Mouse (Mus musculus): ENCODE measurements around the gene Retsat.

Retsat gene

DNA sequence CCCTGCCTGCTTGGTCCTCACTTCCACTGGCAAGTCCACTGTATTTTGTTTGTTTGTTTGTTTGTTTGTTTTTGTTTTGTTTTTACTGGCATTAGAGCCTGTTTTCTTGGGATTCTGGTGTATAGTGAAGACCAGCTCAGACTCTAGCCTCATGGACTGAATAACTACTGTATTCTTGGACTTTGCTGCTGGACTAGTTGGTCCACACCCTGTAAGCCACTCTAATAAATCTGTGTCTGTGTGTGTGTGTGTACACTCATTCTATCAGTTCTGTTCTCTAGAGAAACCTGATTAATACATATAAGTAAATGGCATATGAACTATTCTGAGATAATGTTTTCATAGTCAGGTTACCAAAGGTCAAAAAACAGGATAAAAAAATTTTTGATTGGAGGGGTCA is 8.2 kb upstream of the Retsat start:
- DNase-seq (ENCODE audit: low read depth), result no peak

DNA sequence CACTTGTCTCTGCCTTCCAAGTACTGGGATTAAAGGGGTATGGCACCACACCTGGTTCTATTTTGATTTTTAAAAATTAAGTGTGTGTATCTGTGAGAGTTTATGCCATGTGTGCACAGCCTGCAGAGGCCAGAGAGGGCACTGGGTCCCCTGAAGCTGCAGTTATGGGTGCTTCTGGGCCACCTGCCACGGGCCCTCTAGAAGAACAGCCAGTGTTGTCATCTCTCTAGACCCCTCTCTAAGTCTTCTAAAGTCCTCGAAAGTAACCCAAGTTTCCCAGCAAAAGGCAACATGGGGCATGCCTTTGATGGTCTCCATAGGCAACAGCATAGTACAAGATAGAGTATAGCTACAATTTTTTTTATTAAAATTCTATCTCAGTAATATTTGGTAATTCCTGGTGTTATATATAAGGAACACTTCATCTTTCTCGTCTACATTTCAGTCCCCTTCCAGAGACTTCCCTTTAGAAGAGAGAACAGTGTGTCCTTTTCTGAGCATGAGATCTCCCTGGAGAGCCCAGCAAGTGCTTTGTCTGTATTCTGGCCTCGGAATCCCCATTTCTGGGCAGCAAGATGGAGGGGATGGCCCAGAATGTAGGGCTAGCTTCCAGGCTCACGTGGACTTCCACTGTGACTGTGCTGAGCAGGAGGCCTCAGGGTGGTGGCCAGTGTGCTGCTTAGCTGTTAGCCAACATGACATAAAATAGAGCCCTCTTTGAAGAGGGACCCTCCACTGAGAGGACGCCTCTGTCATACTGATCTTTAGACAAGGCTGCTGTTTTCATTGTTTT is 5.1 kb upstream of the Retsat start:
- no peak for DNase-seq (ENCODE audit: low read depth)

DNA sequence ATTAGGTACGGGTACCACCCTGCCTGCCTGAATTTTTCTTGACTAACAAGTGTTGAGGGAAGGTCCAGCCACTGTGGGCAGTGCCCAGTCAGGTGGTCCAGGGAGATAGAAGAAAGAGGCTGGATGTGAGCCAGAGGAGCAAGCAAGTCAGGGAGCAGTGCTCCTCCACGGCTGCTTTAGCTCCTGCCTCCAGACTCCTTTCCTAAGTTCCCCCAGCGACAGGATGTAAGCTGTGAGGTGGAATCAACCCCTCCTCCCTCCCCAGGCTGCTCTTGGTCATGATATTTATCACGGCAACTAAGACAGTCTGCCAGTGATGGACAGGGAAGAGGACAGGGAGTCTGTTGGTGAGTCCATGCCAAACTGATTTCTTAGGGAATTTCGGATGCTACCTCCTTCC is 4.4 kb upstream of the Retsat start:
- DNase-seq (ENCODE audit: low read depth), result no peak

DNA sequence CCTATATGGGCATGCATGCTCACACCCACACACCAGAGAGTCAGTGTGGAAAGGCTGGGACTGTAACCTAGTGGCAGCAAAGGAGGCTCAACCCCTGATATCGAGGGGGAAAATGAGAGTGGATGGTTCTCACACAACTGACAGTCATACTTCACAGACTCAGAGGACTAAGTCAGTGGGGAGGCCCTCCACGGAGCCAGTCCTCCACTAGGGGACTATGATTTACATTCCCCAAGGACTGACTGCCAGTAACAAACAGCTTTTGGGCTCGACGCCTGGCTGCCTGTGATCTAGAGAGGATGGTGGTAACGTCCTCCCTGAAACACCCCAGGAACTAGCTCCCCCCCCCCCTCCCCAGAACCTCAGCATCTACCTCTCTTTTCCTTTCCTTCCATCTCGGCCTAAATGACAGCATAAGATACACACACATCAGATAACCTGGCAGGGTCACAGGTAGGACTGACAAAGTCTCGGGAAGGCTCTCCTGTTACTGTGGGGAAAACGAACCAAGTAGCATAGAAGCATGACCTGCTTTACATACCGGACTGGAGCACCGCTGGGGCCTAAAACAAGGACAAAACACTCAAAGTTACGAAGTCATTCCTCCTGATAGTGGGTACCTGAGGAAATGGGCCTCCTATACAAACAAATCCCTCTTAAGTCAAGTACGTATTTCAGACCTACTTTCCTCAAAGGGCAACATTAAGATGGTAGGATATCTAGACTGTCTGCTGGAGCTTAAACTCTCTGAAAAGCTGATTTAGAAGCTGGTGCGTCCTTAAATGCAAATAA is 996 bp upstream of the Retsat start:
- DNase-seq (ENCODE audit: low read depth), result no peak

DNA sequence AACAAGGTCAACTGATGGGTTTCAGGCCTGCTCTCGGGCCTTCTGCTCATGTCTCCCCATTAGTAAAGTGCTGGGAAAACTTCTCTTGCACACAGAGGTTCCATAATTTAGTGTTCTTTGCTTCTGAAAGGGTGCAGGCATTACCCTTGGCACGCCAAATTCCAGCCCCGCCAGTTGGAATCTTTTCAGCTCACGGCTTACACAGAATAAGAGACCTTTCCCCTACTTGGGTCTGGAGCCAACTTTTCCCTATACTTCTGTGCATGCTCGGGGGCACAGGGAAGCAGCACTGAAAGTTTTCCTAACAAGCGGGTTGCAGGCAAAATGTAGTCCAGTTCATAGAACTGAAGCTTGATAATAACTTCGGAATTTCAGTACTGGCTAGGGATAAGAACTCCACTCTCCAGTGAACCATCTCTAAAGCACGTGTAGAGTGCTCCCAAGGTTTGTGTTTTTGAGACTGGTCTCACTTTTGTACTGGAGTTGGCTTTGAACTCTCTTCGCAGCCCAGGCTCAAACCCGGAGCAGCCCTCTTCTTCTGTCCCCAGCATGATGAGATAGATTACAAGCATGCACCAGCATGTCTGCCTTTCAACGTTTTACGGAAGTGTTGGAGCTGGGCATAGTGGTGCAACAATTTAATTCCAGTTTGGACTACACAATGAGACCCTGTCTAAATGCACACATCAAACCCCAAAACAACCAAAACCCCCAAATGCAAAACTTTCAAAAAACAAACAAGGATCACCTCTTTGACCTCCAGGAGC is 699 bp downstream of the Retsat start:
- no peak for DNase-seq (ENCODE audit: low read depth)

DNA sequence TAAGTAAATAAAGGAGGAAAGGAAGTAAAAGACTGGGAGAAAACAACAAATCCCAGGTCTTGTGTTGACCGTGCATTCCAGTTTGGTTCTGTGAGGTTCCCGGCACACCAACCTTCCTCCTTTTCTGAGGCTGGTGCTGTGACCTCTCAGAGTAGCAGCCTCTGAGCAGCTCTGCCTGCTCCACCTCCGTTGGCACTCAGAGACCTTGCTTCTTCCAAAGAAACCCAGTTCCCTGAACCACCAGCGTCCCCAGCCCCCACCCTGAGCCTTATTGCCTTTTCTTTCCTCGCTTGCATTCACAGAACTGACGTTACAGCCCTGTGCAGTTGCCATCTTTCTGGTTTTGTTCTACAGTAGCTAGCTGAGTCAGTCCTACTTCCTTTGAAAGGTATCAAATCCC is 1.9 kb downstream of the Retsat start:
- DNase-seq (ENCODE audit: low read depth), result no peak

DNA sequence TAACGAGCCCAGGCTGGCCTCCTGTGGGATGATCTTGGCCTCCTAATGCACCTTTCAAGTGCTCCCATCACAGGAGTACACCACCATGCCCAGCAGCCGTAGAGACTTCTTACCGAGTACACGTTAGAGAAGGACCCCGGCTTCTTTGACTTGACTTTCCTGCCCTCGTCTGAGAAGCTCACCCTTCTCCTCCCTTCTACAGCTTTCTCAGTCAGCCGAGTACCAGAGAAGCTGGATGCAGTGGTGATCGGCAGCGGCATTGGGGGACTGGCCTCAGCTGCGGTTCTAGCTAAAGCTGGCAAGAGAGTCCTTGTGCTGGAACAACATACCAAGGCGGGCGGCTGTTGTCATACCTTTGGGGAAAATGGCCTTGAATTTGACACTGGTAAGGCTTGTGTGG is 2.5 kb downstream of the Retsat start:
- no peak for DNase-seq (ENCODE audit: low read depth)

DNA sequence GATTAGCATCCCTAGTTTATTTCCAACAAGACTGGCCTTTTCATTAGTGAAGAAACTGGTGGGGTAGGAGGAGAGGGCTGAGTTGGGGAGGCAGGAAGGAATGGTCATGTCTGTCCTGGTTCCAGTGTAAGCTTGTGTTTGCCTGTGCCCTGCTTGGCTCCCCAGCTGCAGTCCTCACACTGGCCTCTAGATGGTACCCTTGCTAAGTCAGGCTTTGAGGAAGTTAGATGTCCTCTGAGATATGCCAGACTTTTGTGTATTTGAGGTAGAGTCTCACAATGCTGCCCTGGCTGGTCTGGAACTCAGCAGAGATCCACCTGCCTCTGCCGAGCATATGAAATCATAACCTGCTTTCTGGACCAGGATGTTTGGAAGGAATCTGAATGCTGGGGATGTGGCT is 3.5 kb downstream of the Retsat start:
- peak; percentile 90 for DNase-seq (ENCODE audit: low read depth)

DNA sequence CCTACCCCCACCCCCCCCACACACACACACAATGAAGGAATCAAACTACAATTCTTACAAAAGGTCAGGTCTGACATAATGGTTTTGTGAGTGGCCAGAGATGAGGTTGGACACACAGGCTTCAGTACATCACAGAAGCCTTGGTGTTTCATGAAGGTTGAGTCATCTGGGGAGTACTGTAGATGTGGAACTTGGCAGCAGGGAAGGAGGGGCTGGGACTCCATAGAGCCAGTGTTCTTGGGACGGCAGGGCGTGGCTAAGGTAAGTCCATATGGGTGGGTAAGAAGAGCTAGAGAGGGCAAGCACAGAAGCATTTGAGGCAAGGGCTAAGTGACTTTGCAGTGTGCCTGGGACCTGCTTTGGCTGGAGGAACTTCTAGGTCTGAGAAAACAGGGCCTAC is 5.8 kb downstream of the Retsat start:
- DNase-seq (ENCODE audit: low read depth), result no peak

DNA sequence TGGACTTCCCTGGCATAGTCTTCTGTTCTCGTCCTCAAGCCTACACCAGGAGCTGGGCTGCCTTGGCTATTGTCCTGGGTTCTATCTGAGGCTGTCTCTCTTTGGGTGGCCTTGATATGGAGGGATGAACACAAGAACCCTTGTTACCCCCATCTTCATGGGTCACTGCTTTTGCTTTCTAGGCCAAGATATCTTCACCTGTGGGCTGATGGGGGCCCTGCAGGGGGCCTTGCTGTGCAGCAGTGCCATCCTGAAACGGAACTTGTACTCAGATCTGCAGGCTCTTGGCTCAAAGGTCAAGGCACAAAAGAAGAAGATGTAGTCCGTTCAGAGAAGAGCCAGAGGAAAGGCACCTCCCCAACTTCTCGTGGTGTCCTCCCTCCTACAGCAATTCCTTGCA is 8.8 kb downstream of the Retsat start:
- no peak for DNase-seq (ENCODE audit: low read depth)

DNA sequence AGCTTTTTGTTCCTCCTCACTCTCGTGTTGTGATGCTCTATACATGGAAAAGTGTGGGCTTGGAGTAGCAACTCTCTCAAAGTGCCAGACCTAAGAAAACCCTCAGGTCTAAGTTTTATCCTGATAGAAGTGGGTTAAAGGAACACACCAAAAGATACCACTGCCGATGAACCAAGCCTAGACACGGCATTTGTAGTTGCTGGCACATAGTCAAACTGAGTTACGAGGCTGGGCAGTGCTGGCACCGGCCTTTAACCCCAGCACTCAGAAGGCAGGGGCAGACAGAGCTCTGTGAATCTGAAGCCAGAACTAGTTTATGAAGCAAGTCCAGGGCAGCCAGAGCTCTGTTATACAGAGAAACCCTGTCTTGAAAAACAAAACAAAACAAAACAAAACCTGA is 9.4 kb downstream of the Retsat start:
- DNase-seq (ENCODE audit: low read depth), result no peak

DNA sequence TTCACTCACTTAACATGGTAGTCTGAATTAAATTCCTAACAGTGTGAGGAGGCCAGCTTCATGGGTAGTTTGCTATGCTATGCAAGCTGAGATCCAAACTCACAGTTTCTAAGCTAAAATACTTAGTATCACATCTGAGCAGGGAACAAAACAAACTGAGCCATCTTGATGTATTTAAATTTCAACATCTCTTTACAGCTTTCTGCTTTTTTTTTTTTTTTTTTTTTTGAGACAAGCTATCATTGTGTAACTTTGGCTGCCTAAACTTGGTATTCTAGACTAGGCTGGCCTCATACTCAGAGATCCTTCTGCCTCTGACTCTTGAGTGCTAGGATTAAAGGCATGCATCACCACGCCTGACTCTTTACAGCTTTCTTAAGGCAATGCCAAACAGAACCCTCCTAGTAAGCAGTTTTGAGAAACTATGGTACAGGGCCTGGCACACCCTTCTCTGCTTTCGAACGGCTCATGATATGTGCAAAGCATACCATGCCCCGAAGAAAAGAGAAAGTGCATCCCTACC is 10.4 kb downstream of the Retsat start:
- no peak for DNase-seq (ENCODE audit: low read depth)

DNA sequence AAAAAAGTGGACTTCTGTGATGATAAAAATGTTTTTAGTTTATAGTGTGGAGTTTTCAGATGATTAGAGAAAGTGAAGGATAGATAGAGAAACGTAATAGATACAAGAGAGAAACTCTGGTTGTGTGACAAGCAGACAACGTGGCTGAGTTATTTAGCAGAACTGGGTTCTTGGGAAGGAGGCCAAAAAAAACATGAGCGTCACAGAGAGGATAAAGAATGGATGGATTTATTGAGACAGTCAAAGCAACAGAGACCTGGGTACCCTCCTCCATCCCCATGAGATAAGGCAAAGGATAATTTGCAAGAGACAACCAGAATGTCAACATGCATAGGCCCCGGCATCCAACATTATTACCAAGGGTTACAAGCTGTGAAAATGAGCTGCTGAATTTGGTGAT is 12.0 kb downstream of the Retsat start:
- no peak for DNase-seq (ENCODE audit: low read depth)

DNA sequence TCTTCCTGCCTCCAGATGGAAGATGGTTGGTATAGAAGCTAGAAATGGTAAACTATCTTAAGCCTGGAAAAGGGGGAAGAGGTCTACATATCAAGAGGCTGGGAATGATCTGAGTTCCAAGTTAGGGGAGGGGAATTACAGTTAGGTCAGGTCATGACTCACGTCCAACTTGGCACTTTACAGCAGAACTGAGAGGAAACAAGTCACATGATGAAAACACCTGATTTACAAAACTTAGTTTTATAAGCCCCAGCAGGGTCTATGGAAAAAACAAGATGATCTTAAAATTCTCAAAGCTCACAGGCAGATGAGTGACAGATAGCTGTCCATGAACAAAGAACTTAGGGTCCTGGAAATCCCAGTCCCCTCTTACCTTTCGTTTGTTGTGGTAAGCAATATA is 16.9 kb downstream of the Retsat start:
- DNase-seq (ENCODE audit: low read depth), result peak; percentile 65

DNA sequence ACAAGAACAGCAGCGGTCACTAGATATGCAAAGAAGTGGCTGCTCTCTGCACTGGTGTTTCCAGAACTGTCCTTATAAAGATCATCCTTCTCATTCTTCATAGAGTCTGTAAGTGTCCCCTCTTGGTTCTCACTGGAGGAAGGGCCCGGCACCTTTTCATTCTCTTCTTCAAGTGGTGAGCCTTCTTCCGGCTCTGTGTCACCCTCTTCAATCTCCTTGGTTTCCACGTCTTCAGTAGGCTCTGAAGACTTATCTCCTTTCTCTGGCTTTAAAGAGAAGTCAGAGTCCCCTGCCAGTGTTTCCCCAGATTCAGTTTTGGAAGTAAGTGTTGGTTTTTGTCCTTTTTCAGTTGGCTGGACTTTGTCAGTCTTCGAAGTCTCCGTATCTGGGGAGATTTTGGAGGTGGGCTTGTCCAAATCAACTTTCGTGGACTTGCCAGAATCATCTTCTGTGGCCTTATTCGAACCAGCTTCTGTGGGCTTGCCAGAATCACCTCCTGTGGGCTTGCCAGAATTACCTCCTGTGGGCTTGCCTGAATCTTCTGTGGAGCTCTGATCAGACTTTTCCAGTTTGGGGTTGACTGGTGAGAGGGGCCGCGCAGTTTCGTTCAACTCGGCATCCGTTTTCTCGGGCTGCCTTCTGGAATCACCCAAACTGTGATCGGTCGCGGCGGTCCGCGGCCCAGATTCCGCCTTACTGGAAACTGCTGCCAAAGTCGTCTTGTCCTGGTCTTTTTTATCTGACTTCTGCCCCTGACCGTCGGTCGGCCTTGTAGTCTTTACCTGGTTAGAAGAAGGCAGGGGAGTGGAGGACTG is 17.5 kb downstream of the Retsat start:
- peak; percentile 73 for DNase-seq (ENCODE audit: low read depth)

DNA sequence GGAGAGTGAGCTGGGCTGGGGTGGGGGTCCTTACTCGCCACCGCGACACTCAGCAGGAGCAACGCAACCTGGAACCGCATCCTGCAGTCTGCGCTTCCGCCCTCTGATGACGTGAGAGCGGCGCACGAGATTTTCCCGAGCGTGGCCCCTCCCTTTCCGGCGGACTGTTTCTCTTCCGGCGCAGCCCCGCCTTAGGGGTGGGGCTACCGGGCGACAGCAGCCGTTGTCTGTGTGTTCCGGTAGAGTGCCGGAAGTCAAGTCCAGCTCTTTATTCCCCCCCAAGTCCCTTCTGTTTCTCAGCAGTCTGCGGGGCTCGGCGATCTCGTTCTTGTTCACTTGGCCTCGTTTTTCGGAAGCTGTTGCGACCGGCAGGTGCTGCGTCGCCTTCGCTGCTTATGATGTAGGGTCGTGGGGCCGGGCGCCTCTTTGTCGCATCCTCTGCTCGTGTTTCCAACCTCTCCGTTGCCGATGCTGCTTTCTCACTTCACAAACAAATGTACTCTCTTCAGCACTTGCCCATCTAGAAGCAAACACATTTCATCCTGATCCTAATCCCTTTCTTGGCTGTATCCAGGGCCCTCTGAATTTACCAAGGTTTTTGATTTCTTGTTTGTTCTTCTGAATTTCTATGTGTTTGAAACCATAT is 18.5 kb downstream of the Retsat start, which contains the start of gene Tgoln1:
TSS of gene Tgoln1 (minus strand) at position 358 of the 646 bp plus-strand sequence.
- peak; percentile 98 for DNase-seq (ENCODE audit: low read depth)

DNA sequence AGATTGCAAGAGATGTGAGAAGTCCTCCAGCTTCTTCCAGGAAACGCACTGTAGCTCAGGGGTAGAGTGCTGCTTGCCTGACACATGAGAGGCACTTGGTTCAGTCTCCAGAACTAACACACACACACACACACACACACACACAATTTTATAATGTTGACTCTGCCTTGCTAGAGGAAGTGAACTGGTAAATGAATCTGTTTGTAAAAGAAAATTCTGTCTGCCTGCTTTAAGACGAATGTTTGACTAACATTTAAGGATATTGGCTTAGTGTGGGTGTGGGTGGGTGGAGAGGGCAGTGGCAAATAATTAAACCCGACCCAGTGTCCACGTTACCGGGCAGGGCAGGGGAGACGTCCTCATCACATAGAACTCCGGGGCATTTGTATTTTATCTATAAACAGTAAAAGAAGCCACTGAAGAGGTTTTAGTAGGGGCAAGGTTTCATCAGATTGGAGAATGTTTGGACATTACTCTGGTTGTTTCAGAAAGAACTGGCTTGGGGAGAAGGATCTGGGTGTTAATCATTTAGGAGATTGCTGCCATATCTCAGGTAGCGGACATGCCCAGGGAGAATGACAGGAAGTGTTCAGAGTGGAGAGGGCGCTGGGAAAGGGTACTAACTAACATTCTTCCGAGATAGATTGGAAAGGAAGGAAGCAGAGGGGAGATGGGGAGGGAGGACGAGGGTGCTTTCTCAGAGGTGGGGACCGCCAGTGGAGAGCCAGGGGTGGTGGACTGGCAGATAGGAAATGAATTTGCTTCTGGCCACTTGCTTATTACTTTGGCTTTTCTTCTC is 21.7 kb downstream of the Retsat start:
- DNase-seq (ENCODE audit: low read depth), result no peak

DNA sequence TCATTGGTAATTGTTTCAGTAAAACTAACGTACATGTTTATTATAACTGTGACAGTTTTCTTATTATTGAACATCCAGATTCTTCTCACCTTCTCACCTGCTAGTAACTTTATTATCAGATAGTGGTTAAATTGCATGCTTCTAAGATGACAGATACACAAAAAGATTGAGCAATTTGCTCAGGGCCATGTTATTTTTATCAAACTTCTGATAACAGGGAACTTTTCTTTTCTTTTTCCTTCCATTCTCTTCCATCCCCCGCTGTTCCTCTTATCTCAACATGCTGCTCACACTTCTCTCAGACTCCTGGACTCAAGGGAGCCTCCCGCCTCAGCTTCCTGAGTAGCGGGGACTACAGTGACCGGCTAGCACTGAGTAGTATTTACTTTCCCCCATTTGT is 22.6 kb downstream of the Retsat start:
- no peak for DNase-seq (ENCODE audit: low read depth)

DNA sequence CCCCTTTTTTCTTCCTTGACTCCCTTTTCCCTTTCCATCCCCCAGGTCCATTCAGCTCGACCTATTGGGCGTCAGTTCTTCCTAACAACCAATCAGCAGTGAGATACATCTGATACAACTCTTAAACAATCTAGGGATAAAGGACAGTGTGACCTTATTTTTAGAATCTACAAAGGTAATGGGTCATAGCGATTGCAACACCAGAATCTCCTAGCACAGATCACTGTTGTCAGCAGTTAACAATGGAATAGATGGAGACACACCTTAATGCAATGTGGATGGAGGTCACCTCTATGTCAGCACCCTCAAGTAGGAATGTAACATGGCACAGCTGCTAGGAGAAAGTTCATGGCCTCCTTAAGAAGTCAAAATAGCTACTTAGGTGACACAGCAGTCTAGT is 24.6 kb downstream of the Retsat start:
- DNase-seq (ENCODE audit: low read depth), result no peak

All from induced T-regulatory cell, adult 2 months (primary cell).